Mouse (Mus musculus) stomach, embryonic 15.5 days (tissue): Measurements from ENCODE around the gene Prokr2. TPM values are rescaled to one million over a fixed set of nuclear protein-coding genes. Genes with fewer than 3 reads are reported as not detected.

ENCODE experiments used
- ATAC-seq: fragments of 200-750 bp; cut with Nextera tagmentation; 2 replicates; pipeline ENCODE4 v1.8.0; 2017; ENCODE audit warnings: low read depth, moderate number of reproducible peaks, moderate TSS enrichment; ENCODE audit not compliant: insufficient read depth, low FRiP score
- H3K27ac ChIP-seq: fragments of 300-500 bp; sonication (generic); 2 replicates; pipeline ENCODE4 v1.5.1; 2015; ENCODE audit warnings: mild to moderate bottlenecking, inconsistent platforms
- H3K27me3 ChIP-seq: fragments of 300-500 bp; sonication (generic); replicated peaks from 2 replicates; pipeline ENCODE4 v1.6.1; 2015; ENCODE audit warnings: inconsistent platforms
- H3K36me3 ChIP-seq: fragments of 300-500 bp; sonication (generic); 2 replicates; pipeline ENCODE4 v1.6.1; 2015; ENCODE audit warnings: inconsistent platforms
- H3K4me1 ChIP-seq: fragments of 300-500 bp; sonication (generic); 2 replicates; pipeline ENCODE4 v1.6.1; 2015; ENCODE audit warnings: inconsistent platforms
- H3K4me2 ChIP-seq: fragments of 300-500 bp; sonication (generic); 2 replicates; pipeline ENCODE4 v1.6.1; 2015; ENCODE audit warnings: mild to moderate bottlenecking, inconsistent platforms
- H3K4me3 ChIP-seq: fragments of 300-500 bp; sonication (generic); replicated peaks from 2 replicates; pipeline ENCODE4 v1.5.1; 2015; ENCODE audit warnings: inconsistent platforms
- H3K9ac ChIP-seq: fragments of 300-500 bp; sonication (generic); 2 replicates; pipeline ENCODE4 v1.6.1; 2015; ENCODE audit warnings: inconsistent platforms
- H3K9me3 ChIP-seq: fragments of 300-500 bp; sonication (generic); 2 replicates; pipeline ENCODE4 v1.6.1; 2016; ENCODE audit warnings: inconsistent platforms
- WGBS: fragments of 180-500 bp; shearing (Covaris S2); methylation state at CpG from one replicate; pipeline ENCODE4 v1.1.7; 2015; 5-methylcytosine and 5-hydroxymethylcytosine counted together
- polyA plus RNA-seq: library from polyadenylated mRNA; unstranded; fragments of >200 nt; fragmentation: Nextera tagmentation; extraction: Ambion mirVana; gene quantifications from 2 replicates; pipeline ENCODE4 v1.2.1, GENCODE M21; 2015

Gene Prokr2
- polyA plus RNA-seq, 1 experiment from 2014 or later, result 0.57 TPM

DNA sequence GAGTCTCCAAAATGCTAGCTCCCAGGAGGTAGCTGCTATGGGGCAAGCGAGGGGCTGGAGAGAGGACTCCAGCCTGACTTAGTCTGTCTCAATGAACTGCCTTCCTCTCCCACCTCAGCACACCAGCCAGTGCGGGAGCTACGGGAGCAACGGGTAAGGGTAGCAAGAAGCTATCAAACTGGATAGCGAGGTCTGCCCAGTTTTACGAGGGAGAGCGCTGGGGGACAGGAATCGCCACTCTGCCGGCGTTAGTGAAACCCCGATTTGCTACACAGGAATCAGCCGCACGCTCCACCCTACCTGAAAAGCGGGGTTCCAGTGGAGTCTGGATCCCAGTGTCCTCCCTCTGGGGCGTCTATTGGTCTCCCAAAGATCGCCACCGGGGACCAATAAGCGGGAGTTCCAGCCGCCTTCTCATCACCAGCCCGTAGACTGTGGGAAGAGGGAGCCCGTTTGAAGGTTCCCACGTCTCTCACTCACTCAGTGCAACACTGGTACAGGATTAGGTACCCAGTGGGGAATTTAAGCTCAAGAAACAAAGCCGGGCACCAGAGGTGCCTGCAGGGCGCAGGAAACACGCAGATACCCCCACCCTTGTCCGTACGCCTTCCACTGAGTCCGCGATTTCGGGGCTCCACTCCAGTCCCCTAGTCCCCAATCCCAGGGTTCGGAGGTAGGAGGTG is 595 bp downstream of the Prokr2 start:
- Histone ChIP-seq H3K27me3 (peaks cover 7% of the 10 kb centered on the region), H3K27ac (no peak overlapping the region), H3K36me3 (no peaks in the 10 kb centered on the region), H3K4me2 (peak overlapping the region; percentile 95), H3K9me3 (no peaks in the 10 kb centered on the region), H3K4me1 (peaks cover 5% of the 10 kb centered on the region; the same call in 1 of the 2 replicates), H3K9ac (no peak overlapping the region), H3K4me3 (peak overlapping the region; percentile 46)
- 1% methylated on average over 31 of the region's 31 CpGs for WGBS
- no peak for ATAC-seq

DNA sequence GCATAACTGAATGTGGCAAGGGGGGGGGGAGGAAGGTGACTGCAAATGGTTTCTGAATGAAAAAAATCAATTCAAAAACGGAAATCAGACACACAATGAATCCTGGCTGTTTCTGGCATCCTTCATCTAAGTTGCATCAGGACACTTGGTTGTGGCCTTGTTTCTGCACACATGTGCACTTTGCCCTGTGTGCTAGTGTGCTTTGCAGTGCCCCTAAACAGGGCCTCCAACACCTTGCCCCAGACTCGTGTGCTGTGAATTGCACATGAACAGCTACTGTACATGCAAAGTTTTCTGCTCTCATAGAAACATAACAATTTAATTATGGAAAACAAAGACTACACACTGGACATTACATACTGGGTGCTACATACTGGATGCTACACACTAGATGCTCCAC is 2.9 kb downstream of the Prokr2 start:
- Histone ChIP-seq H3K9me3 (no peaks in the 10 kb centered on the region), H3K36me3 (no peaks in the 10 kb centered on the region), H3K4me1 (peaks cover 5% of the 10 kb centered on the region; the same call in 1 of the 2 replicates), H3K9ac (no peak overlapping the region), H3K4me3 (no peak overlapping the region), H3K27me3 (peaks cover 7% of the 10 kb centered on the region), H3K27ac (no peak overlapping the region), H3K4me2 (no peak overlapping the region)
- no peak for ATAC-seq
- 52% methylated on average over 2 of the region's 2 CpGs for WGBS

DNA sequence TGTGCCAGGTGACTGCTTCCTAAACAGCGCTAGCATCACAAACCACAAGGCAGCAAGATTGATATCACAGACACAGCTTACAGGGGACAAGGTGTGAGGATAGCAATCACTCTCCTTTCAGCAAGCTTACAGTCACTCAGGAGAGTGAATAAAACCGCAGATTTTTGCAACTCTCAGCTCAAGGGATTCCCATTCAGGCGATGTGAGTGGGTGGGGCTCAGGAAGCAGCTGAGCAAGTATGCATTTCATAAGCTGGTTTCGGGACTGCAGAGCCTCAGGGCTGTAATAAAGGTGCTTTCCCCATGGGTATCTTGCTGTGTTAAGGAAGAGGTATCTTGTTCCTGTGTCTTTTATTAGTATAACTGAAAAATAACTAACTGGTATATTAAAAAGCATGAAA is 5.6 kb downstream of the Prokr2 start:
- 48% methylated on average over 4 of the region's 4 CpGs for WGBS
- ATAC-seq, result no peak
- no peaks in the 10 kb centered on the region for H3K9me3 ChIP-seq
- H3K27me3 ChIP-seq, result peaks cover 3% of the 10 kb centered on the region
- no peaks in the 10 kb centered on the region for H3K36me3 ChIP-seq
- H3K4me2 ChIP-seq, result no peak overlapping the region
- H3K4me1 ChIP-seq, result no peaks in the 10 kb centered on the region
- H3K27ac ChIP-seq, result no peak overlapping the region
- H3K4me3 ChIP-seq, result no peak overlapping the region
- no peak overlapping the region for H3K9ac ChIP-seq

DNA sequence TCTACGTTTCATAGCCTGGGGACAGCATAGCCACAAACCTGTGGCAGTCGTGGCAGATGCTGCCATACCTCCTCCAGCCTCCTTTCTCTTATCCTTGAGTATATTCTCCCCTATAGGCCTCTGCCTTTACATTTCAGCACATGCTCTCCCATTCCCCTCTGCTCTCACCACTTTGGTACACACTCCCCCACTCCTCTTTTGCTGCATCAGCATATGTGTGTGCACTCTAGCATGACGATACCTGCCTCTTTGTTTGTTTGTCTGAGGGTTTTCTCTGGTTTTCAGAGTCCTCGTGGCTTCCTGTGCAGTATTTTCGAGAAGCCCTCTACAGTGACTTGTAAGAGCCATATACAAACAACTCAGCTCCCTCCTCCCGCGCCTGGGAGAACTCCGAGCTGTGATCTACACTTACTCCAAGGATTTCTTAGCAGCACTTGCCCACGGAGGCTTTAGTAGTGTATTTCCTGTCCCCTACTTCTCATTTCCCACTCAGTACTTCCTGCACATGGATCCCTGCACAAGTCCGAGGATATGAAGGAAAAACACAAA is 6.6 kb downstream of the Prokr2 start:
- Histone ChIP-seq H3K36me3 (no peaks in the 10 kb centered on the region), H3K27ac (no peak overlapping the region), H3K9ac (no peak overlapping the region), H3K27me3 (no peaks in the 10 kb centered on the region), H3K9me3 (no peaks in the 10 kb centered on the region), H3K4me2 (no peak overlapping the region), H3K4me3 (no peak overlapping the region), H3K4me1 (no peaks in the 10 kb centered on the region)
- 53% methylated on average over 10 of the region's 10 CpGs for WGBS
- no peak for ATAC-seq

DNA sequence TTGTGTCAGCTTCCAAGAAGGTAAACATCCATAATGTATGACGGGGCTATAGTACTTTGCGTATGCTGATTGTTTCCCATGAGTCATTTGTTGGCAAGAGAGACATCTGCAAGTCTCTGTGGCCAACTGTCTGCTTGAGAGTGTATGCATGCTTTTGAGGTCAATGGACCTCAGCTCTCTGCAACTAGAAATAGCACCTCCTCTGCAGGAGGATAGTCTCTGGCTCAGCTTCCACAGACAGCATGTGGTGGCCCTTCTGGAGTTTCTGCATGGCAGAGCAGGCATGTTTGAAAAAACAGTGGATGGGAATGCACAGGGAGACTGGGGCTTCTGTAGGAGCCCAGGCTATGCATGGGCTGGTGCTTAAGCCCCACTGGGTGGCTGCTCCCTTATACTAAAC is 7.8 kb downstream of the Prokr2 start:
- no peak overlapping the region for H3K4me3 ChIP-seq
- H3K27ac ChIP-seq, result no peak overlapping the region
- no peak overlapping the region for H3K9ac ChIP-seq
- no peaks in the 10 kb centered on the region for H3K9me3 ChIP-seq
- H3K36me3 ChIP-seq, result no peaks in the 10 kb centered on the region
- H3K4me1 ChIP-seq, result no peaks in the 10 kb centered on the region
- ATAC-seq, result no peak
- H3K4me2 ChIP-seq, result no peak overlapping the region
- WGBS, result 56% methylated on average over 2 of the region's 2 CpGs
- H3K27me3 ChIP-seq, result no peaks in the 10 kb centered on the region

DNA sequence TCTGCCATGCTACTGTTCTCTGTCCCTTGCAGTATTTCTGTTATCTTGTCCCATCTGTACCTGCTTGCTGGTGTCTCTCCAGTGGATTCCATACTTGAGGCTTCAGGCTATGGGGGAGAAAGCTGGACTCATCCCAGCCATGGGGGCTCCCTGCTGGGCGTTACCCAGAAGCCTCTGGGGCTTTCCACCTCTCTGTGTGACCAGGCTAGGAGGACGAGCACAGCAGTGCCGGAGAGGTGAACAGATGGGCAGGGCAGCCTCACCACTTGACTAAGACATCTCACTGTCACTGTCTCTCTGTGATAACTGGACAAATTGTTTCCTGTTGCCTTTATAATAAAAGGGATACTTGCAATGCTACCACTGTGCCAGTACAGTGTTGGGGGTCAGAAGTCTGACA is 9.5 kb downstream of the Prokr2 start:
- no peak overlapping the region for H3K27ac ChIP-seq
- H3K9ac ChIP-seq, result no peak overlapping the region
- no peak overlapping the region for H3K4me3 ChIP-seq
- no peak overlapping the region for H3K4me2 ChIP-seq
- no peaks in the 10 kb centered on the region for H3K36me3 ChIP-seq
- no peaks in the 10 kb centered on the region for H3K9me3 ChIP-seq
- H3K27me3 ChIP-seq, result no peaks in the 10 kb centered on the region
- WGBS, result 76% methylated on average over 3 of the region's 3 CpGs
- no peaks in the 10 kb centered on the region for H3K4me1 ChIP-seq
- no peak for ATAC-seq

DNA sequence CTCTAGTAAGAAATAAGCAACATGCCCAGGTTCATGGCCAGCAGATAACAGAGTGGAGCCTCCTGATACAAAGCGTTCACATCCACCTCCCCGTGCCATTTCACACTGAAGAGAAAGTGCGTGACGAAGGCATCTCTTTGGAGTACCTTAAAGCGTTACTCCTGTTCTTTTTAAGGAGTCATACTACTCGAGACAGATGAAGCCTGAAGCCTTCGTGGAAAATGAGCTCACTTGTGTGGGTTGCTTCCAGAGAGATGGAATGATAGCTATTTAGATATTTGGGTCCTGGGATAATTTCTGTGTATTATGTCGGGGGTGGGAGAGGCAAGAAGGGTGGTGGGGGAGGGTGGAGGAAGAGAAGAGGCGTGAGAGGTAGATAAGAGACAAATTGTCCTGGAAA is 10.1 kb downstream of the Prokr2 start:
- Histone ChIP-seq H3K4me3 (no peak overlapping the region), H3K4me2 (no peak overlapping the region), H3K36me3 (no peaks in the 10 kb centered on the region), H3K4me1 (no peaks in the 10 kb centered on the region), H3K9ac (no peak overlapping the region), H3K9me3 (no peaks in the 10 kb centered on the region), H3K27me3 (no peaks in the 10 kb centered on the region), H3K27ac (no peak overlapping the region)
- 71% methylated on average over 9 of the region's 9 CpGs for WGBS
- ATAC-seq, result no peak

DNA sequence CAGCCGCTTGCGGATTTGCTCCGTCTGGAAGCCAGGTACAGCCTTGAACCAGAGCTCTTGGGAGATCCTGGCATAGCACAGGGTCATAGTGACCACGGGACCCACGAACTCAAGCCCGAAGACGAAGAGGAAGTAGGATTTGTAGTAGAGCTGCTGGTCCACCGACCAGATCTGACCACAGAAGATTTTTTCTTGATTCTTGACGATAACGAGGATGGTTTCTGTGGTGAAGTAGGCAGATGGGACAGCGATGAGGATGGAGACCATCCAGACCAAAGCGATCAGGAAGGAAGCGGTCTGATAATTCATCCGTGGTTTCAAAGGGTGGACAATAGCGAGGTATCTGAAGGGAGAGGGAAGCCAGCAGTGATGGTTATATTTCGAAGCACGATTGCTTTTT is 11.5 kb downstream of the Prokr2 start:
- 86% methylated on average over 17 of the region's 17 CpGs for WGBS
- no peak for ATAC-seq
- H3K36me3 ChIP-seq, result no peaks in the 10 kb centered on the region
- no peak overlapping the region for H3K4me2 ChIP-seq
- no peaks in the 10 kb centered on the region for H3K27me3 ChIP-seq
- H3K27ac ChIP-seq, result no peak overlapping the region
- H3K9me3 ChIP-seq, result no peaks in the 10 kb centered on the region
- H3K4me3 ChIP-seq, result no peak overlapping the region
- H3K4me1 ChIP-seq, result no peaks in the 10 kb centered on the region
- H3K9ac ChIP-seq, result no peak overlapping the region

DNA sequence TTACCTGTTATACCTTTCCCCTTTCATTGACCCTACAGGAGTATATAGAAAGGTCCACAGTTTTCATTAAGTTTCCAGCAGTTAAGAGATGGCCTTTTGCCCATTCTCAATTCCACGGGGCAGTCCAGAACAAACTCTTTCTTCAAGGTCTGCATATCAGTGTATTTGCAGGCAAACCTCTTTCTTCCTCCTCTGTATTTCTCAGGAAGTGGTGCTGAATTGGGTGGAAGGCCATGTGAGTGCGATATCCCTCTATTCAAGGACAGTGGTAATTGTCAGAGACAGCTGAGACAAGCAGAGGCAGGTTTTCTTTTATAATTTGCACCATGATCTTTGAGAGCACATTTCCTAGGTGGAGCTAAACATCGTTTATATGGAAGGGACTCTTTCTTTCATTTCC is 16.8 kb downstream of the Prokr2 start:
- Histone ChIP-seq H3K4me1 (no peaks in the 10 kb centered on the region), H3K4me2 (no peak overlapping the region), H3K36me3 (no peaks in the 10 kb centered on the region), H3K9ac (no peak overlapping the region), H3K27me3 (no peaks in the 10 kb centered on the region), H3K27ac (no peak overlapping the region), H3K4me3 (no peak overlapping the region), H3K9me3 (no peaks in the 10 kb centered on the region)
- ATAC-seq, result no peak
- 82% methylated on average over 3 of the region's 3 CpGs for WGBS

DNA sequence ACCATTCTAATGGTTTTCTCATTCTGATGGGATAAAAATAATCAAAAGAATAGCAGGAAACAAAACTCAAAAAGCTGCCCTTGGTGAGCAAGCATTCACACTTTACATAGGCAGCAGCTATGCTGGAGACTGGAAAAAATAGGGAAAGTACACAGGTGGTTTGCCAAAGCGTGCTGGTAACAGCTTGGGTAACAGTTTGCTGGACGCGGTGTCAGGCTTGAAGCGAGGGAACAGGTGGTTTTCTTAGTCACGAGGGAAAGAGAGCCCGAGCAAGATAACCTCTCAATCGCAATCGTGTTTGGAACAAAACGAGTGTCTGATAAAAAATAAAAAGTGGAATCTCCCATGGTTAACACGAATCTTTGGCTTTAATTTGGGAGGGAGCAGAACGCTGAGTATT is 41.4 kb downstream of the Prokr2 start:
- Histone ChIP-seq H3K9ac (no peak overlapping the region), H3K4me3 (no peak overlapping the region), H3K27ac (no peak overlapping the region), H3K27me3 (no peaks in the 10 kb centered on the region), H3K36me3 (no peaks in the 10 kb centered on the region), H3K9me3 (no peaks in the 10 kb centered on the region), H3K4me2 (no peak overlapping the region), H3K4me1 (no peaks in the 10 kb centered on the region)
- no peak for ATAC-seq
- 85% methylated on average over 11 of the region's 11 CpGs for WGBS

DNA sequence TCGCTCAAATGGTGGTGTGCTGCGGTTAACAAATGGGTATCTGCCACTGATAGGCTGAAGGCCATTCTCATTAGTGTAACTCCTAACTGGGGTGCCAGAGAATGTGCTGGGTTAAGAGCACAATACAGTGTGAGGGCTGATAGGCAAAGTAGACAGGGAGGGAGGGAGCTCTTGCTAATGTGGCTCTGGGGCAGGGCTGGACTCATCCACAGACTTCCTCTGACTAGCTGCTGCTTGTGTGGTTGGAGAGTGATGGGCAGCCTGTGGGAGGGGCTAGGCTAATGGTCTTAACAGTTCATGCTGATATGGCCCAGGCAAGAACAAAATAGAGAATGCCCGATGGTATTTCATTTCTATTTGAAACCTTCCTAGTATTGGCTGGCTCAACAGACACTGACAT is 44.0 kb downstream of the Prokr2 start:
- no peaks in the 10 kb centered on the region for H3K27me3 ChIP-seq
- no peak overlapping the region for H3K4me3 ChIP-seq
- H3K36me3 ChIP-seq, result no peaks in the 10 kb centered on the region
- 82% methylated on average over 3 of the region's 3 CpGs for WGBS
- no peaks in the 10 kb centered on the region for H3K9me3 ChIP-seq
- no peak for ATAC-seq
- H3K4me2 ChIP-seq, result no peak overlapping the region
- no peaks in the 10 kb centered on the region for H3K4me1 ChIP-seq
- H3K9ac ChIP-seq, result no peak overlapping the region
- H3K27ac ChIP-seq, result no peak overlapping the region

DNA sequence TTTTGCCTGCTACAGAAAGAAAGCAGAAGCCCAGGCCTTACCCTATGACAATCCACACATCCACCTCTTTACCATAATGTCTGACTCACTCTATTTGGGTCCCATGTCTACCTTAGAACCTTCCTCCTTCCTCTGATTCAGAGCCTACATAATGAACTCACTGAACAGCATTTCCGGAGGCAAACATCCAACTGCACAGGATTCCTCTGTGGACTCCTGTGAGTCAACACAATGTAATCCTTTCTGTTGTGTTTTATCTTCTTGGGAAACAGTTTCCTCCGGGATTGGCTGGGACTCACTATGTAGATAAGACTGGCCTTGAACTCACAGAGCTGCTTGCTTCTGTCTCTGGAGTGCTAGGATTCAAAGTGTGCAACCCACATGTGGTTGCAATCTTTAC is 44.9 kb downstream of the Prokr2 start:
- Histone ChIP-seq H3K9ac (no peak overlapping the region), H3K36me3 (no peaks in the 10 kb centered on the region), H3K9me3 (no peaks in the 10 kb centered on the region), H3K27ac (no peak overlapping the region), H3K4me1 (no peaks in the 10 kb centered on the region), H3K27me3 (no peaks in the 10 kb centered on the region), H3K4me2 (no peak overlapping the region), H3K4me3 (no peak overlapping the region)
- 61% methylated on average over 2 of the region's 2 CpGs for WGBS
- no peak for ATAC-seq

DNA sequence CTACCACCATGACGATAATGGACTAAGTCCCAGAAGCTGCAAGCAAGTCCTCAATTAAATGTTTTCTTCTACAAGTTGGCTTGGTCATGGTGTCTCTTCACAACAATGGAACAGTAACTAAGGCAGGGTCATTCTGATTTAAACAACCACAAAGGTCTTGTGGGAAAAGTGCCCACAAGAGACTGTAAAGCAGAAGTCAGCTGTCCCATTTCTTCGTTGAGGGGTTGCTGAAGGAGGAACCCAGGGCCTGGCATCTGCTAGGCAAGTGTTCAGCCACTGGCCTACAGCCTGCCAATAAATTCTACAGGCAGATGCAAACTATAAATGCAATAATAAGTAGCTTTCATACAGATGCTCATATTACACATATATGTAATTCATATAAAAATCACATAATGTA is 48.0 kb downstream of the Prokr2 start:
- Histone ChIP-seq H3K4me3 (no peak overlapping the region), H3K27me3 (no peaks in the 10 kb centered on the region), H3K4me1 (no peaks in the 10 kb centered on the region), H3K9me3 (no peaks in the 10 kb centered on the region), H3K9ac (no peak overlapping the region), H3K36me3 (no peaks in the 10 kb centered on the region), H3K4me2 (no peak overlapping the region), H3K27ac (no peak overlapping the region)
- no peak for ATAC-seq
- 79% methylated on average over 2 of the region's 2 CpGs for WGBS
